Mouse (Mus musculus) megakaryocyte, embryonic 14.5 days (primary cell): ENCODE data around the gene Arhgef3.

Experiments used
- FLI1 ChIP-seq: IDR thresholded peaks from 2 replicates; pipeline ENCODE4 v1.6.1; 2012; ENCODE audit warnings: low read length, inconsistent platforms, mixed read lengths
- GATA1 ChIP-seq: IDR thresholded peaks from 3 replicates; pipeline ENCODE4 v1.6.1; 2012; ENCODE audit warnings: mixed read lengths, low read length, inconsistent platforms, borderline replicate concordance

DNA sequence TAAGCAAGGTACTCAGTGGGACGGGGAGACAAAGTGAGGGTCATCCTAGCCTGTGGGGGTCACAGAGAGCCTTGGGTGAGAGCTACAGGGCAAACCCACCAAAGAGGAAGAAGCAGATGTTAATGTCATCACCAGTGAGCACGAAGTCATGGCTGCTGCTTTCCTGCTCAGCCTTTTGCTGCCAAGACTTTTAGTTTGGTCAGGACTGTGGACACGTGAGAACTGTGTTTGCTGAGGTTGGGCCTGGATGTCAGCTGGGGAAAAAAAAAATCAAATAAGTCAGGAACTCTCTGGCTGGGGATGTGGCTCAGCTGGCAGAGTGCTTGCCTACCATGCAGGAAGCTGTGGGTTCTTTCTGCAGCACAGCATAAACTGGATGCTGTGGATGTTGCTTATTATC is 213.2 kb downstream of the Arhgef3 start:
- TF ChIP-seq GATA1 (no peak), FLI1 (no peak)
